Comparison of ENCODE assay signal across 13 mouse cellular contexts in the genomic region with DNA sequence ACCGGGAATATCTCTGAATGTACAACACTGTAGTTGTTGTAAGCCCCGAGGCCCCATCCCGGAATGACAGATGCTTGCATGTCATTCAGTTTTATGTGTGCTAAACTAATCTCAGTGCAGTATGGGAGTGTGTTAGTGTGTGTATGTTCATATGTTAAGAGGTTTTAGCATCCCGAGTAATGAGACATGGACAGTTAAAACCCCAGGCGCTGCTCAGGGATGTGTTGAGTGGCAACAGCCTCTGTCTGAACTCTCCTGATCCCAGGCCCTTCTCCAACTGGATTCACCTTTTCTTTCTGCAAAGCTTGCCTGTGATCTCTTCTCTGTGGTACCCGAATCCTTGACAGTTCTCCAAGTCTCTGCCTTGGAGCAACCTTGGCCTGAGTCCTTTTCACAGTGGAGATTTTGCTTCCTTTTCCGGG. TPM values are rescaled to one million over a fixed set of nuclear protein-coding genes. Genes with fewer than 3 reads are reported as not detected.
DNase-seq lines count a peak whose midpoint lies in the region; ATAC-seq and TF ChIP-seq lines count a peak whose summit lies in the region.
"Had no signal": no experiment of that assay in that cellular context is flagged by ENCODE, and none has a peak within 500 bp of the region (broad histone marks: within the 10 kb centered on the region; RNA-seq: fewer than 3 reads in every experiment).

No protein-coding gene starts in this region.

- 76% methylated on average over 7 of the region's 7 CpGs for WGBS in hindbrain, embryonic 13.5 days
- WGBS in hindbrain, embryonic 14.5 days = 66% methylated on average over 7 of the region's 7 CpGs
- 48% methylated on average over 7 of the region's 7 CpGs for WGBS in hindbrain, postnatal 0 days

- no peak for TF ChIP-seq POLR2A in brain, embryonic 14.5 days (IDR thresholded peaks at IDR 0.05; ENCODE audit: borderline replicate concordance, extremely low read depth, insufficient read depth, insufficient read length, poor library complexity, severe bottlenecking)

- no peaks in the 10 kb centered on the region for H3K27me3 ChIP-seq in hindbrain, embryonic 13.5 days
- H3K27me3 ChIP-seq in hindbrain, embryonic 14.5 days (ENCODE audit: control insufficient read depth, insufficient read depth, low read length) = no peaks in the 10 kb centered on the region
- no peaks in the 10 kb centered on the region for H3K27me3 ChIP-seq in hindbrain, postnatal 0 days (ENCODE audit: insufficient read depth, low read length)
- H3K27me3 ChIP-seq: embryonic facial prominence, embryonic 15.5 days; limb, embryonic 12.5 days; midbrain, embryonic 15.5 days had no signal

- peak overlapping the region; percentile 31; the same call in 1 of the 2 replicates for H3K27ac ChIP-seq in hindbrain, embryonic 13.5 days
- no peak overlapping the region for H3K27ac ChIP-seq in hindbrain, embryonic 14.5 days
- H3K27ac ChIP-seq in hindbrain, postnatal 0 days = peak overlapping the region; percentile 37; the same call in 1 of the 2 replicates
- H3K27ac ChIP-seq: embryonic facial prominence, embryonic 15.5 days; limb, embryonic 12.5 days; macrophage; midbrain, embryonic 15.5 days had no signal

- no peak for TF ChIP-seq CTCF in brain, embryonic 14.5 days (IDR thresholded peaks at IDR 0.05; ENCODE audit: borderline replicate concordance, extremely low read depth, insufficient read depth, insufficient read length)
- no peak for TF ChIP-seq CTCF in hindbrain, postnatal 0 days (IDR thresholded peaks at IDR 0.05; ENCODE audit: low read depth)

- no peak overlapping the region for H3K4me2 ChIP-seq in hindbrain, embryonic 13.5 days
- no peak overlapping the region for H3K4me2 ChIP-seq in hindbrain, embryonic 14.5 days (replicated peaks)
- H3K4me2 ChIP-seq in hindbrain, postnatal 0 days (ENCODE audit: low read depth, low read length) = no peak overlapping the region
- H3K4me2 ChIP-seq: embryonic facial prominence, embryonic 15.5 days; limb, embryonic 12.5 days; midbrain, embryonic 15.5 days had no signal

- peaks cover 38% of the 10 kb centered on the region for H3K4me1 ChIP-seq in hindbrain, embryonic 13.5 days (replicated peaks)
- peaks cover 24% of the 10 kb centered on the region for H3K4me1 ChIP-seq in hindbrain, embryonic 14.5 days (replicated peaks; ENCODE audit: control insufficient read depth, insufficient read depth, low read length)
- H3K4me1 ChIP-seq in hindbrain, postnatal 0 days (ENCODE audit: insufficient read depth, low read length) = peaks cover 19% of the 10 kb centered on the region

- no peak overlapping the region for H3K4me3 ChIP-seq in hindbrain, embryonic 13.5 days
- H3K4me3 ChIP-seq in hindbrain, embryonic 14.5 days (replicated peaks; ENCODE audit: low read length) = no peak overlapping the region
- H3K4me3 ChIP-seq in hindbrain, postnatal 0 days (ENCODE audit: low read length) = no peak overlapping the region
- H3K4me3 ChIP-seq: embryonic facial prominence, embryonic 15.5 days; limb, embryonic 12.5 days; midbrain, embryonic 15.5 days had no signal

- no peak for DNase-seq in hindbrain, embryonic 14.5 days (ENCODE audit: low spot score)
- DNase-seq in brain, embryonic 14.5 days (ENCODE audit: low read depth) = peak; percentile 55
- peak; percentile 68 for DNase-seq in cerebellum, adult 11-12 months
- no peak for DNase-seq in hindbrain, postnatal 0 days (ENCODE audit: low spot score)
- no peak for DNase-seq in kidney, adult 9 months
- DNase-seq in right cerebral cortex, postnatal 10 days (ENCODE audit: low spot score in 2 of 2) = no peak
- DNase-seq: thymus, adult 18-20 months had no signal

- no peak overlapping the region for H3K9ac ChIP-seq in hindbrain, embryonic 13.5 days
- no peak overlapping the region for H3K9ac ChIP-seq in hindbrain, embryonic 14.5 days
- H3K9ac ChIP-seq in hindbrain, postnatal 0 days (replicated peaks; ENCODE audit: low read length) = no peak overlapping the region
- H3K9ac ChIP-seq: embryonic facial prominence, embryonic 15.5 days; limb, embryonic 12.5 days; midbrain, embryonic 15.5 days had no signal

- H3K36me3 ChIP-seq in hindbrain, embryonic 13.5 days = no peaks in the 10 kb centered on the region
- no peaks in the 10 kb centered on the region for H3K36me3 ChIP-seq in hindbrain, embryonic 14.5 days (replicated peaks; ENCODE audit: control insufficient read depth, insufficient read depth)
- no peaks in the 10 kb centered on the region for H3K36me3 ChIP-seq in hindbrain, postnatal 0 days (ENCODE audit: insufficient read depth, low read length)
- H3K36me3 ChIP-seq: embryonic facial prominence, embryonic 15.5 days; limb, embryonic 12.5 days; midbrain, embryonic 15.5 days had no signal

- H3K9me3 ChIP-seq in hindbrain, embryonic 13.5 days = no peaks in the 10 kb centered on the region
- no peaks in the 10 kb centered on the region for H3K9me3 ChIP-seq in hindbrain, embryonic 14.5 days (ENCODE audit: control insufficient read depth, low read length)
- no peaks in the 10 kb centered on the region for H3K9me3 ChIP-seq in hindbrain, postnatal 0 days (ENCODE audit: low read length)
- H3K9me3 ChIP-seq: embryonic facial prominence, embryonic 15.5 days; limb, embryonic 12.5 days; midbrain, embryonic 15.5 days had no signal

- ATAC-seq in hindbrain, embryonic 13.5 days (ENCODE audit: low FRiP score) = 0 out of 2 replicates have a peak, but pooled peaks have one; percentile 50
- no peak for ATAC-seq in hindbrain, embryonic 14.5 days (ENCODE audit: low FRiP score)
- ATAC-seq in hindbrain, postnatal 0 days = no peak
- ATAC-seq: intestine, postnatal 0 days had no signal

RNA-seq across cellular contexts. Expression of a gene that starts 52.5 kb away (rescaled TPM):
- 40.5 and 43.4 TPM in 2 replicates for polyA plus RNA-seq in hindbrain, embryonic 13.5 days (2015; fragmentation: Nextera tagmentation; extraction: Ambion mirVana)
- polyA plus RNA-seq in hindbrain, embryonic 14.5 days (2014; fragmentation: Nextera tagmentation; extraction: Ambion mirVana) = 28.1 and 34.1 TPM in 2 replicates
- 25.8 and 29.5 TPM in 2 replicates for polyA plus RNA-seq in brain, embryonic 14.5 days (2012; rRNA removed)
- total RNA-seq in hindbrain, postnatal 0 days (2014; rRNA removed) = 25.9 and 30.7 TPM in 2 replicates
- polyA plus RNA-seq in hindbrain, postnatal 0 days (2015; fragmentation: Nextera tagmentation; extraction: Ambion mirVana) = 16.4 and 16.7 TPM in 2 replicates

RNA-seq across cellular contexts. Expression of a gene that starts 52.6 kb away (rescaled TPM):
- polyA plus RNA-seq in hindbrain, embryonic 13.5 days (2015; fragmentation: Nextera tagmentation; extraction: Ambion mirVana) = 29.9 TPM in 2 replicates
- 31.8 and 37.4 TPM in 2 replicates for polyA plus RNA-seq in hindbrain, embryonic 14.5 days (2014; fragmentation: Nextera tagmentation; extraction: Ambion mirVana)
- polyA plus RNA-seq in brain, embryonic 14.5 days (2012; rRNA removed) = 17.7 and 18.7 TPM in 2 replicates
- total RNA-seq in hindbrain, postnatal 0 days (2014; rRNA removed) = 21.6 and 24.6 TPM in 2 replicates
- polyA plus RNA-seq in hindbrain, postnatal 0 days (2015; fragmentation: Nextera tagmentation; extraction: Ambion mirVana) = 31.1 and 32.9 TPM in 2 replicates

Comparison
In these comparisons a context has a peak if more than half of its experiments do, and no peak if none do; other contexts are left out.
1. DNase-seq: peak in brain, embryonic 14.5 days (single experiment) and cerebellum, adult 11-12 months (single experiment); none in hindbrain, embryonic 14.5 days (single experiment), hindbrain, postnatal 0 days (single experiment), kidney, adult 9 months (single experiment) and right cerebral cortex, postnatal 10 days (0 of 2).